Mouse (Mus musculus) forebrain, embryonic 10.5 days (tissue): ENCODE measurements around the gene Xxylt1. TPM values are rescaled to one million over a fixed set of nuclear protein-coding genes. Genes with fewer than 3 reads are reported as not detected.

Experiments
- DNase-seq: peaks from one replicate; pipeline ENCODE4 v3.0.0-alpha.2; 2017; ENCODE audit warnings: low spot score; ENCODE audit errors: extremely low spot score
- H3K27ac ChIP-seq: fragments of 300-500 bp; sonication (generic); 2 replicates; pipeline ENCODE4 v1.5.1; 2016; ENCODE audit warnings: mild to moderate bottlenecking
- H3K27me3 ChIP-seq: fragments of 300-500 bp; sonication (generic); 2 replicates; pipeline ENCODE4 v1.6.1; 2016; ENCODE audit warnings: mild to moderate bottlenecking; ENCODE audit not compliant: poor library complexity, severe bottlenecking
- H3K36me3 ChIP-seq: fragments of 300-500 bp; sonication (generic); replicated peaks from 2 replicates; pipeline ENCODE4 v1.6.1; 2016; ENCODE audit warnings: mild to moderate bottlenecking, moderate library complexity
- H3K4me1 ChIP-seq: fragments of 300-500 bp; sonication (generic); 2 replicates; pipeline ENCODE4 v1.6.1; 2016
- H3K4me3 ChIP-seq: fragments of 300-500 bp; sonication (generic); 2 replicates; pipeline ENCODE4 v1.5.1; 2016; ENCODE audit warnings: mild to moderate bottlenecking, moderate library complexity
- H3K9me3 ChIP-seq: fragments of 300-500 bp; sonication (generic); 2 replicates; pipeline ENCODE4 v1.6.1; 2016; ENCODE audit warnings: mild to moderate bottlenecking, moderate library complexity
- WGBS: fragments of 180-500 bp; shearing (Covaris S2); methylation state at CpG from one replicate; pipeline ENCODE4 v1.1.7; 2016; 5-methylcytosine and 5-hydroxymethylcytosine counted together
- polyA plus RNA-seq: library from polyadenylated mRNA; unstranded; fragments of >200 nt; fragmentation: Nextera tagmentation; extraction: Ambion mirVana; gene quantifications from 2 replicates; pipeline ENCODE4 v1.2.1, GENCODE M21; 2016

Gene Xxylt1
- polyA plus RNA-seq, 1 experiment from 2014 or later = 13.9 TPM

DNA sequence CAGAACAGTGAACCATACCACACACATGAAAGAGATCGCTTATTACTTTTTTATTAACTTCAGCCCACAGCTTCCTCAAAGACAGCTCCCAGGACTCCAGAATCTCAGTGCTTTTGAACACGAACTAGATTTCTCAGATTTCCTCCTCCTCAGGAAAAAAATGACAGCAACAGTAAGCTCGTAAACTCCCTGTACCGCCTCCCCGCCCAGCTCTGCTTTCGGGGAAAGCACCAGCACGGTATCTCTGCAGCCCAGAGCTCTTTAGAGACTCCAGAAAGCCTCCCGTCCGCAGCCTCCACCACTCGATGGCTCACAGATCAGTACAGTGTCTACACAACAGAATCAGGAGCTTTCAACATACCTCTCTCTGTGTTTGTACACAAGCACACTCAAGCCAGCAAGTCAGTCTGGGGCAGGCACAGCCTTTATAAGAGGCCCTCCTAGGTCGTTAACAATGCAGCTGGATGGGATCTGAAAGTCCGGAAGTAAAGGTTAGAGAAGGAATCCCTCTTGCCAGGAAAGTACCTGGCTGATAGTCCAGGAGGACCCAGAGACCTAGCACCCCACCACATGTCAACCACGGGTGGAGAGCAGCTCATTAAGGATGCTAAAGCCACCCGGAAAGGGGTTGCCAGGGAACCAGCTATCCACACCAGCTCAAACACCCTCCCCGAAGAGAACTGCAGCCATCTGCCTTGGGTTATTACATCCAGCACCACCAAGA is 146.1 kb downstream of the Xxylt1 start:
- 78% methylated on average over 15 of the region's 15 CpGs for WGBS
- H3K4me1 ChIP-seq = peaks cover 39% of the 10 kb centered on the region
- peaks cover 4% of the 10 kb centered on the region; the same call in 1 of the 2 replicates for H3K9me3 ChIP-seq
- no peaks in the 10 kb centered on the region for H3K27me3 ChIP-seq
- H3K4me3 ChIP-seq = no peak overlapping the region
- no peaks in the 10 kb centered on the region for H3K36me3 ChIP-seq
- no peak overlapping the region for H3K27ac ChIP-seq
- no peak for DNase-seq

DNA sequence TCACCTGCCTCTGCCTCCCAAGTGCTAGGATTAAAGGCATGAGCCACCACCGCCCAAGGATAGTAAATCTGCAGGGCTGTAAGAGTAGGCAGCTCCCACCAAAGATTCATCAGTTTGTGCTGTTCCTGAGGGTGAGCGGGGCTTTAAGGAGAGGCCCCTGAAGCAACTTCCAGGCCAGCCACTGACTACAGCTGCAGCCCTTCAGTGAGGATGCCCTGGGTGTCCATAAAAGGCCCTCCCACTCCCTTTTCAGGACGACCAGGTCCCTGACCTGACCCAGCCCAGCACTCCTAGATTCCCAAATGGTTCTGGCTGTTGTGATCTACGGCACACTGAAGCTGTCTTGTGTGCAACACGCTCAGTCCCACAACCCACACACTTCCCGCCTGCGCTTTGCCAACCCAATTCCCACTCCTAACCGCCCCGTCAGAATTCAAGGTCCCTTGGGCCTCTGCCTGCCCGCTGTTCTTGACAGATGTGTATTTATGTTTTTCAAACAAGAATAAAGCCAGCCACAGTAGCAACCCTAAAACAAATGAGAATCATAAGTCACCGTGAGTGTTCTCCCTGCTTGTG is 146.9 kb downstream of the Xxylt1 start:
- Histone ChIP-seq H3K4me1 (peaks cover 31% of the 10 kb centered on the region), H3K27me3 (no peaks in the 10 kb centered on the region), H3K27ac (no peak overlapping the region), H3K36me3 (no peaks in the 10 kb centered on the region), H3K4me3 (no peak overlapping the region), H3K9me3 (peaks cover 4% of the 10 kb centered on the region; the same call in 1 of the 2 replicates)
- DNase-seq = no peak
- 87% methylated on average over 11 of the region's 11 CpGs for WGBS

DNA sequence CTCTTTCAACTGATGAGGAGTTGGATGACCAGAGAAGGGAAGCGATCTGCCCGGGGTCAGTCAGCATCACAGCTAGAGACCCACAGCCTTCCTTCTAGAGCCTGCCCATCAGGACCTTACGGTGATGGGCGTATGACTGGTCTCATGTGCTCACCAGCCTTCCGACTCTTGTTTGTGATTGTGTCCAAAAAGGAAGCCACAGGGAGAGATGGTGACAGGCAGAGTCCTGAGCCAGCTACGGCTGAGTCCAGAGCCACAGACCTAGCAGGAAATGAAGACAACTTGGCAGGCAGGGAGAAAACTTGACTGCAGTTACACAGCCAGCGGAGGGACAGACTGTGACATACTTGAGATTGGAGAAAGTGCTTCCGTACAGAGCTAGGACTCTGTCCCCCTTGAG is 147.9 kb downstream of the Xxylt1 start:
- Histone ChIP-seq H3K4me1 (peaks cover 27% of the 10 kb centered on the region), H3K27me3 (no peaks in the 10 kb centered on the region), H3K9me3 (peaks cover 4% of the 10 kb centered on the region; the same call in 1 of the 2 replicates), H3K36me3 (no peaks in the 10 kb centered on the region), H3K4me3 (no peak overlapping the region), H3K27ac (no peak overlapping the region)
- WGBS = 88% methylated on average over 8 of the region's 8 CpGs
- DNase-seq = no peak

DNA sequence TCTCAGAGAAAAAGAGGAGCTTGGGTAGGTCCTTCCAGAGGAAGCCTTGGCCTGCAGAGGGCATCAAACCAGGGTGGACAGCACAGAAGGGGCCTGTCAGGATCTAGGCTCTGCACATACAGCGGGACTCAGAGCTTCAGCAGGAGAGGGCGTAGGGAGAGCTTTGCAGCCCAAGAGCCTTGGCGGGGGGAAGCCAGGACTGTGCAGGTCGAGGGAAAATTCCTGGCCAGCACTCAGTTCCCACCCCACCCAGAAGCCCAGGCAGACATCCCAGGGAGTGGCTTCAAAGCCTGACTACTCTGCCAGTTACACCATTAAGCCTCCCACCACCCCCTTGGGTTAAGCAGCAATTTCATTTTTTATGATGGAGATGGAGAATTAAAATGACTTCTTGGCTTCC is 148.4 kb downstream of the Xxylt1 start:
- H3K9me3 ChIP-seq = peaks cover 4% of the 10 kb centered on the region; the same call in 1 of the 2 replicates
- no peaks in the 10 kb centered on the region for H3K27me3 ChIP-seq
- DNase-seq = no peak
- no peak overlapping the region for H3K4me3 ChIP-seq
- 72% methylated on average over 4 of the region's 4 CpGs for WGBS
- no peaks in the 10 kb centered on the region for H3K36me3 ChIP-seq
- peak overlapping the region; percentile 48; the same call in 1 of the 2 replicates for H3K27ac ChIP-seq
- H3K4me1 ChIP-seq = peaks cover 27% of the 10 kb centered on the region

DNA sequence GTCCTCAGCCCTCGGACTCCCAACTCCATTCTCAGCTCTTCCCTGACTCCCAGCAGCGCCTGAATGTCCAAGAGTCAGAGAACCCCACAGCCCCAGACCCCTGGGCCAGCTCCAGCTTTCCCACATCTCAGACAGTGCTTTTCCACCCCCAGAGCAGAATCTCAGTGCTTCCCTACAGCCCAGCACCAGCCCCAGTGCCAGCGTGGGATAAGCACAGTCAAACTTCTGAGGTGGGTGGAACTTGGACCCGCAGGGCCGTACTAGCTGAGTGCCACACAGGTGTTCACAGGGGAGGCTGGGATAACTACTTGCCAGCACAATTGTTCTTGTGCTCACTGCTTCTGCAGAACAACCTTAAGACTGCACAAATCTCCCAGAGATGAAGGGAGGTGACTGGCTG is 149.0 kb downstream of the Xxylt1 start:
- Histone ChIP-seq H3K27ac (no peak overlapping the region), H3K9me3 (peaks cover 4% of the 10 kb centered on the region; the same call in 1 of the 2 replicates), H3K36me3 (no peaks in the 10 kb centered on the region), H3K27me3 (no peaks in the 10 kb centered on the region), H3K4me3 (no peak overlapping the region), H3K4me1 (peaks cover 27% of the 10 kb centered on the region)
- DNase-seq = no peak
- WGBS = 84% methylated on average over 5 of the region's 5 CpGs

DNA sequence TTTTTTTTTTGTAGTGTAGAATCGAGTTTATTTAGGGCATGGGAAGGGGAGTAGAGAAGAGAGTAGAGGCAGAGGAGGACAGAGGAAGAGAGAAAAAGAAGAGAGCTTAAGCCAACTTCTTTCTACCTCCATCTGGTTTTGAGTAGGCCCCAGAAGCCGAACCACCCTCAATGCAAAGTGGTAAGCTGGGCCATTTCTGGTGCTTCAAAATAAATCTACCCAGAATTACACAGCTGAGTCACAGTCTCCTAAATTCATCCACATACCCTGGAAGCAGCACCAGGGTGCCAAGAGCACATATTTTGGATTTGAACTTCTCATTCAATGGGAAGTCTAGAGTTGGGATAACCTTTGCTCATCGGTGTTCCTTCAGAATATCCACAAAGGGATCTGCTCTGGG is 152.1 kb downstream of the Xxylt1 start:
- H3K27me3 ChIP-seq = no peaks in the 10 kb centered on the region
- 87% methylated on average over 3 of the region's 3 CpGs for WGBS
- DNase-seq = no peak
- peaks cover under 1% of the 10 kb centered on the region; the same call in 1 of the 2 replicates for H3K4me1 ChIP-seq
- H3K36me3 ChIP-seq = no peaks in the 10 kb centered on the region
- no peak overlapping the region for H3K27ac ChIP-seq
- peaks cover 4% of the 10 kb centered on the region; the same call in 1 of the 2 replicates for H3K9me3 ChIP-seq
- no peak overlapping the region for H3K4me3 ChIP-seq

DNA sequence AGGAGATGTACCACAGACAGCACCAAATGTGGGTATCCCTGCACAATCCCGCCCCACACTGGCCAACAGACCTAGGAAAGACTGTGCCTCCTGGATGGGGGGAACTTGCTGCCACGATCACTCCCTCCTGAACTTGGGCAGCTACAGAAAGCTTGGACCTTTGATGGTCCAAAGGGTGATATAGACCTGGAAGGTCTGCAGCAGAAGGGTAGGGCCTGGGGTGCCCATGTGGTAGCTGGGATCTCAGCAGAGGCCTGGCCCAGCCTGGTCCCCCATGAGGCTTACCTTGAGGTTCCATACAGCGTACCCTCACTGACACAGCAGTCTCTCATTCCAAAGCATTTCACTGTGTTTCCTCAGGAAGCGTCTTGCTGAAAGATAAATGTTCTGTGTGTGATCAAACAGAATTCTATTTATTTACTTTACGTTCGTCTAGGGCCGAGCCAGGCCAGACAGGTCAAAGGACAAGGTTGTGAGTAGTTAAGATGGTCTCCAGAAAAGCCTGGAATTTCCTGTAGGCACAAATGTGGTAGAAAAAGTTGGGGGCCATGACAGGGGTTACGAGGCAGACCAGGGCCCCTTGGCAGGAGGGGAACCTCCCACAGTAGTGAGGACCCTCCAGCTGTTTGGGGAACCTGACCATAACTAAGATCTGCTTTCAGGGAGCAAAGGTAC is 153.0 kb downstream of the Xxylt1 start:
- peak overlapping the region; percentile 27; the same call in 1 of the 2 replicates for H3K27ac ChIP-seq
- no peak for DNase-seq
- no peaks in the 10 kb centered on the region; the same call in 1 of the 2 replicates for H3K4me1 ChIP-seq
- H3K27me3 ChIP-seq = no peaks in the 10 kb centered on the region
- no peaks in the 10 kb centered on the region for H3K36me3 ChIP-seq
- peaks cover 4% of the 10 kb centered on the region; the same call in 1 of the 2 replicates for H3K9me3 ChIP-seq
- H3K4me3 ChIP-seq = no peak overlapping the region
- 73% methylated on average over 8 of the region's 8 CpGs for WGBS

DNA sequence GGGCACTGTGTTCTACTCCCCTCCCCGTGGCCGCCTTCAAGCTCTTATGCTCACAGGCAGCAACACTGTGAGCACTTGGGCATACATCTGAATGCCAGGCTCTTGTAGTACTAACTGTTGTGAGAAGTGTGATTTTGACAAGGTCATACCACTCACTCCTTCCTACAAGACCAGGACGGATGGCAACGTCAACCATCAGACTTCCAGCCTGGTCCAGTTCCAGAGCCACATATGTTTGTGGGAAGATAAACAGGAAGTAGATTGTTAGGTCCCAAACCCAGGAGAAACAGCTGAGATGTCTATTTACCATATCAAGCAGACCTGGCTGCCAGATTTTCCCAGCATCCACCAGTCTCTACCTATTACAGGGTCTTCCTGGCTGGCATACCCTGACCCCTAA is 155.7 kb downstream of the Xxylt1 start:
- no peak overlapping the region for H3K27ac ChIP-seq
- no peaks in the 10 kb centered on the region; the same call in 1 of the 2 replicates for H3K4me1 ChIP-seq
- H3K36me3 ChIP-seq = no peaks in the 10 kb centered on the region
- WGBS = 94% methylated on average over 4 of the region's 4 CpGs
- H3K4me3 ChIP-seq = no peak overlapping the region
- DNase-seq = no peak
- H3K9me3 ChIP-seq = peaks cover 8% of the 10 kb centered on the region
- no peaks in the 10 kb centered on the region for H3K27me3 ChIP-seq

DNA sequence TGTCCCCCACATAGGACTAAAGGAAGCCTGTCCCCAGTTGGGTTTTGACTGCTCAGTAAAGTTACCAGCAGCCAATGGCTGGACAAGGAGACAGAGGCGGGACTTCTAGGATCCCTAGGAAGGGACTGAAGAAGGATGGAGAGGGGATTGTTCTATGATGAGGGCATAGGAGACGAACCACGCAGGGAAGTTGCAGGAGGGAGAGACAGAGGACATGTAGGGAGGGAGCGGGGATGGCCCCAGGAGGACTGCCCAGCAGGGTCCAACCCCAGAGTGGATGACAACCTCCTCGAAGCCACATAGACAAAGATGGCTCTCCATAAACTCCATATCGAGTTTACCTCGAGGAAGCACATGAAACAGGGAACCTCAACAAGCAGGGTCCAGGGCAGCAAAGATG is 157.3 kb downstream of the Xxylt1 start:
- Histone ChIP-seq H3K36me3 (no peaks in the 10 kb centered on the region), H3K27me3 (no peaks in the 10 kb centered on the region), H3K27ac (no peak overlapping the region), H3K9me3 (peaks cover 19% of the 10 kb centered on the region), H3K4me1 (no peaks in the 10 kb centered on the region; the same call in 1 of the 2 replicates), H3K4me3 (no peak overlapping the region)
- WGBS = 71% methylated on average over 7 of the region's 7 CpGs
- DNase-seq = no peak

DNA sequence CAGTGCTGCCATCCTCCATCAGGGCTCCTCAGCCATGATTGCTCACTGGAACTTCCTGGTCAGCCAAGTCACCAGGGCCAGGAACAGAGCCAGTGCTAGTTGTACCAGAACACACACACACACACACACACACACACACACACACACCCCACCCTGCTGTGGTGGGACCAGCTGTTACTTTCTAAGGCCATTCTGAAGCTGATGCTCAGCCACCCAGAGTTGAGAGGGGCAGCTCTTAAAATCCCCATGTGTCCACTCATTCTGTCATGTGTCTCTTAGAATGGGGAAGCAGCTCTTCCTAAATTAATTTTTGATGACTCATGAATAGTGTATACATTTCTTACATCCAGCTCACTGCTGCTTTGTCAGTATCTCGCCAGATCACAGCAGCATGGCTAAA is 158.7 kb downstream of the Xxylt1 start:
- DNase-seq = no peak
- Histone ChIP-seq H3K27me3 (no peaks in the 10 kb centered on the region), H3K27ac (no peak overlapping the region), H3K9me3 (peaks cover 20% of the 10 kb centered on the region), H3K36me3 (no peaks in the 10 kb centered on the region), H3K4me3 (no peak overlapping the region), H3K4me1 (no peaks in the 10 kb centered on the region; the same call in 1 of the 2 replicates)
- WGBS = 95% methylated on average over 1 of the region's 1 CpGs

DNA sequence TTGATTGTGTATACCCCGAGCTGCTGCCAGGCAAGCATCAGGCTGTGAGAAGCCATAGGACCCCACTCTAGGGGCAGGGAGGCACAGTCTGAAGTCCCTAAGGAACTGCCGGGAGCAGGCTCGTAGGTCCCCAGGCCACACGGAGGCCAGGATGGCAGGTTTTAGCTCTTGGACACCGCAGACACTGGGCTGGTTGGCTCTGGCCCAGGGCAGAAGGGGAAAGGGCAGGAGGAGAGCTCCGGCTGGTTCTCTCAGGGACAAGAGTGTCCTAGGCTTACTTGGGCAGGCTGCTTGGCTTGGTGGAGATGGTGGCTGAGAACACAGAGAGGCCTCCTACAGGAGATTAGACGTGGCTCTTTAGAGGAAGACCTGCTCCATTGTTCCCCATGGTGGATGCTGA is 162.4 kb downstream of the Xxylt1 start:
- Histone ChIP-seq H3K9me3 (peaks cover 20% of the 10 kb centered on the region), H3K4me1 (no peaks in the 10 kb centered on the region), H3K27ac (no peak overlapping the region), H3K4me3 (no peak overlapping the region), H3K36me3 (no peaks in the 10 kb centered on the region), H3K27me3 (no peaks in the 10 kb centered on the region)
- WGBS = 96% methylated on average over 7 of the region's 7 CpGs
- DNase-seq = no peak

DNA sequence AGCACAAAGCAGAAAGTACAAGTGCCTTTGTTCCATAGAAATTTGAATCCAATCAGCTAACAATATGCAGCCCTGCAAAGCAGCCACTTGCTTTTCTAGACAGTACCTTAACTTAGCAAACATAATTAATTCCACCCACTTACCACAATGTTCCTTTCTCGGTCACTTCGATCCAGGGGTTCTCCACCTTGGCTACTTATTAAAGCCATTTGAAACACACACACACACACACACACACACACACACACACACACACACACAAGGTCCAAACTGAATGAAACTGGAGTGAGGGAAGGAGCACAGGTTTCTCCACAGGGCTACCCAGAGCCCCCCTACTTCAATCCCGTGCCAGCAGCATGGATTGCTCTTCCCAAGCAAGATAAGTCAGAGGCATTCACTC is 164.3 kb downstream of the Xxylt1 start:
- no peak overlapping the region for H3K4me3 ChIP-seq
- H3K9me3 ChIP-seq = peaks cover 23% of the 10 kb centered on the region
- WGBS = 82% methylated on average over 3 of the region's 3 CpGs
- DNase-seq = no peak
- no peaks in the 10 kb centered on the region for H3K36me3 ChIP-seq
- no peak overlapping the region for H3K27ac ChIP-seq
- H3K4me1 ChIP-seq = no peaks in the 10 kb centered on the region
- H3K27me3 ChIP-seq = no peaks in the 10 kb centered on the region
